Mouse (Mus musculus) midbrain, embryonic 11.5 days (tissue): Measurements from ENCODE around the gene Ankrd31. TPM values are rescaled to one million over a fixed set of nuclear protein-coding genes. Genes with fewer than 3 reads are reported as not detected.
"Not testable (repeated sequence)": the region's sequence is repeated elsewhere in the genome, so short reads cannot be mapped to it uniquely, and the experiment has no call there.

Source experiments
- ATAC-seq: fragments of 200-750 bp; cut with Nextera tagmentation; 2 replicates; pipeline ENCODE4 v1.8.0; 2017; ENCODE audit warnings: moderate TSS enrichment, moderate library complexity; ENCODE audit not compliant: low FRiP score
- DNase-seq: peaks from one replicate; pipeline ENCODE4 v3.0.0; 2015; ENCODE audit warnings: low spot score; ENCODE audit errors: missing footprints
- H3K27ac ChIP-seq: fragments of 300-500 bp; sonication (generic); 2 replicates; pipeline ENCODE4 v1.5.1; 2014; ENCODE audit warnings: low read depth, low read length
- H3K27me3 ChIP-seq: fragments of 300-500 bp; sonication (generic); 2 replicates; pipeline ENCODE4 v1.6.1; 2014; ENCODE audit warnings: mild to moderate bottlenecking, low read length, moderate library complexity, mixed read lengths; ENCODE audit not compliant: control insufficient read depth, insufficient read depth
- H3K36me3 ChIP-seq: fragments of 300-500 bp; sonication (generic); 2 replicates; pipeline ENCODE4 v1.6.1; 2014; ENCODE audit warnings: mild to moderate bottlenecking, low read length, moderate library complexity, mixed read lengths; ENCODE audit not compliant: control insufficient read depth, insufficient read depth
- H3K4me1 ChIP-seq: fragments of 300-500 bp; sonication (generic); 2 replicates; pipeline ENCODE4 v1.6.1; 2014; ENCODE audit warnings: low read length; ENCODE audit not compliant: control insufficient read depth, insufficient read depth
- H3K4me2 ChIP-seq: fragments of 300-500 bp; sonication (generic); 2 replicates; pipeline ENCODE4 v1.6.1; 2014; ENCODE audit warnings: mild to moderate bottlenecking, moderate library complexity
- H3K4me3 ChIP-seq: fragments of 300-500 bp; sonication (generic); 2 replicates; pipeline ENCODE4 v1.5.1; 2014; ENCODE audit warnings: low read depth, low read length
- H3K9ac ChIP-seq: fragments of 300-500 bp; sonication (generic); 2 replicates; pipeline ENCODE4 v1.6.1; 2014; ENCODE audit warnings: low read length
- H3K9me3 ChIP-seq: fragments of 300-500 bp; sonication (generic); 2 replicates; pipeline ENCODE4 v1.6.1; 2016; ENCODE audit warnings: low read length; ENCODE audit not compliant: control insufficient read depth
- WGBS: fragments of 180-500 bp; shearing (Covaris S2); extraction: QIAGEN DNeasy Blood & Tissue Kit; methylation state at CpG from one replicate; pipeline ENCODE4 v1.1.7; 2014; 5-methylcytosine and 5-hydroxymethylcytosine counted together
- polyA plus RNA-seq: library from polyadenylated mRNA; unstranded; fragments of >200 nt; fragmentation: Nextera tagmentation; extraction: Ambion mirVana; gene quantifications from 2 replicates; pipeline ENCODE4 v1.2.1, GENCODE M21; 2014

The Ankrd31 gene
- polyA plus RNA-seq, 1 experiment from 2014 or later: 0.05 TPM

GRCm38 (mm10) chr13:96884534-96884933 lies 136.5 kb downstream of the Ankrd31 start:
- Histone ChIP-seq H3K4me3 (no peak overlapping the region), H3K27me3 (no peaks in the 10 kb centered on the region), H3K36me3 (no peaks in the 10 kb centered on the region), H3K4me2 (no peak overlapping the region), H3K4me1 (no peaks in the 10 kb centered on the region), H3K9ac (no peak overlapping the region), H3K9me3 (no peaks in the 10 kb centered on the region), H3K27ac (no peak overlapping the region)
- DNase-seq (no peak), ATAC-seq (no peak)
- 40% methylated on average over 1 of the region's 1 CpGs for WGBS

GRCm38 (mm10) chr13:96889985-96890384 lies 141.9 kb downstream of the Ankrd31 start:
- no peaks in the 10 kb centered on the region for H3K4me1 ChIP-seq
- no peak for DNase-seq

GRCm38 (mm10) chr13:96895144-96895543 lies 147.1 kb downstream of the Ankrd31 start:
- 80% methylated on average over 2 of the region's 2 CpGs for WGBS

More at GRCm38 (mm10) chr13:96889985-96890384, 141.9 kb downstream of the Ankrd31 start:
- no peaks in the 10 kb centered on the region for H3K9me3 ChIP-seq
- no peak for ATAC-seq
- no peak overlapping the region for H3K9ac ChIP-seq
- no peak overlapping the region for H3K4me3 ChIP-seq
- H3K36me3 ChIP-seq: no peaks in the 10 kb centered on the region
- 45% methylated on average over 2 of the region's 2 CpGs for WGBS
- no peak overlapping the region for H3K27ac ChIP-seq
- H3K27me3 ChIP-seq: no peaks in the 10 kb centered on the region
- H3K4me2 ChIP-seq: no peak overlapping the region

GRCm38 (mm10) chr13:96906717-96907116 lies 158.6 kb downstream of the Ankrd31 start:
- Histone ChIP-seq H3K4me1 (no peaks in the 10 kb centered on the region), H3K9me3 (no peaks in the 10 kb centered on the region), H3K4me2 (no peak overlapping the region), H3K36me3 (no peaks in the 10 kb centered on the region), H3K4me3 (no peak overlapping the region), H3K9ac (no peak overlapping the region), H3K27me3 (no peaks in the 10 kb centered on the region), H3K27ac (no peak overlapping the region)
- ATAC-seq: no peak
- DNase-seq: no peak
- WGBS: 80% methylated on average over 3 of the region's 3 CpGs

More at GRCm38 (mm10) chr13:96895144-96895543, 147.1 kb downstream of the Ankrd31 start:
- H3K4me2 ChIP-seq: no peak overlapping the region
- H3K27ac ChIP-seq: no peak overlapping the region
- H3K27me3 ChIP-seq: no peaks in the 10 kb centered on the region
- no peak overlapping the region for H3K4me3 ChIP-seq
- no peak overlapping the region for H3K9ac ChIP-seq
- no peaks in the 10 kb centered on the region for H3K36me3 ChIP-seq
- no peaks in the 10 kb centered on the region for H3K4me1 ChIP-seq
- ATAC-seq (no peak), DNase-seq (no peak)
- no peaks in the 10 kb centered on the region for H3K9me3 ChIP-seq

- no peak overlapping the region for H3K9ac ChIP-seq
- no peak overlapping the region for H3K4me3 ChIP-seq
- no peaks in the 10 kb centered on the region for H3K27me3 ChIP-seq
- no peak for ATAC-seq
- H3K4me2 ChIP-seq: no peak overlapping the region
- no peak for DNase-seq
- no peak overlapping the region for H3K27ac ChIP-seq
- H3K36me3 ChIP-seq: no peaks in the 10 kb centered on the region
- WGBS: 89% methylated on average over 3 of the region's 3 CpGs
- no peaks in the 10 kb centered on the region for H3K4me1 ChIP-seq
- H3K9me3 ChIP-seq: no peaks in the 10 kb centered on the region
These were observed 163.1 kb downstream of the Ankrd31 start for GRCm38 (mm10) chr13:96911202-96911601.

GRCm38 (mm10) chr13:96923134-96923533 lies 175.1 kb downstream of the Ankrd31 start:
- 93% methylated on average over 4 of the region's 4 CpGs for WGBS
- not testable (repeated sequence) for H3K27ac ChIP-seq, ATAC-seq, H3K4me3 ChIP-seq, H3K9me3 ChIP-seq, DNase-seq, H3K4me1 ChIP-seq, H3K36me3 ChIP-seq, H3K4me2 ChIP-seq, H3K9ac ChIP-seq
- peaks cover 18% of the 10 kb centered on the region for H3K27me3 ChIP-seq

- DNase-seq (peak; percentile 96), ATAC-seq (peak; percentile 85)
- peak within 1 kb of the TSS; percentile 65 for H3K4me3 ChIP-seq
- H3K4me2 ChIP-seq: peak within 1 kb of the TSS; percentile 99
- H3K27me3 ChIP-seq: peaks cover 18% of the 10 kb centered on the region
- no peaks in the 10 kb centered on the region for H3K9me3 ChIP-seq
- no peak within 1 kb of the TSS for H3K27ac ChIP-seq
- WGBS: 10% methylated on average over 53 of the region's 56 CpGs
- H3K36me3 ChIP-seq: no peaks in the 10 kb centered on the region
- H3K9ac ChIP-seq: peak within 1 kb of the TSS; percentile 71
- peaks cover 13% of the 10 kb centered on the region for H3K4me1 ChIP-seq
These were observed 176.2 kb downstream of the Ankrd31 start, which contains the start of gene Gcnt4 for GRCm38 (mm10) chr13:96923999-96924961. Gene Gcnt4 (plus strand): TSS chr13:96924689.

GRCm38 (mm10) chr13:96924985-96925745 lies 177.1 kb downstream of the Ankrd31 start:
- Histone ChIP-seq H3K4me2 (peak overlapping the region; percentile 99), H3K9ac (peak overlapping the region; percentile 71), H3K36me3 (no peaks in the 10 kb centered on the region), H3K4me1 (peaks cover 13% of the 10 kb centered on the region), H3K4me3 (peak overlapping the region; percentile 65), H3K27me3 (peaks cover 18% of the 10 kb centered on the region), H3K27ac (no peak overlapping the region), H3K9me3 (no peaks in the 10 kb centered on the region)
- ATAC-seq (peak; percentile 74), DNase-seq (peak; percentile 93)
- 2% methylated on average over 51 of the region's 53 CpGs for WGBS
